Mouse (Mus musculus): ENCODE measurements around the gene Megf6. TPM values are rescaled to one million over a fixed set of nuclear protein-coding genes. Genes with fewer than 3 reads are reported as not detected.

Gene Megf6
- total and polyA plus RNA-seq, 3 experiments, result not detected

DNA sequence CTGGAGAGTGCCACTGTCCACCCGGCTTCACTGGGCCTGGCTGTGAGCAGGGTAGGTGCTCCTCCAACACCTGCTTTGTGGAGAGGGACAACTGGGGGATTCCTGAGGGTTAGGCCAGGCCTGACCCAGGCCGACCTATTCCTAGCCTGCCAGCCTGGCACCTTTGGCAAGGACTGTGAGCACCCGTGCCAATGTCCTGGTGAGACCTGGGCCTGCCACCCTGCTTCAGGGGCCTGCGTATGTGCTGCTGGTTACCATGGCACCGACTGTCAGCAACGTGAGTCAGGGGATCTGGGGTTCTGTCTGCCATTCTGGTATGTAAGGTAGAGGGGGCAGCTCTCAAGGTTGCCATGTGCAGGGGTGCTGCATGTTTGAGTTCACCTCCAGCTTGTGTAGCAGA is 97.0 kb downstream of the Megf6 start:
- dilution Hi-C loops (cut with MboI; ENCODE audit: extremely low pct_ligation_motif_present, extremely low pct_unique_long_range_greater_than_20kb, low sequenced_read_pairs), result no loop called here
- no peak for TF ChIP-seq MAX (IDR thresholded peaks at IDR 0.05; ENCODE audit: low read length)
- no peak for TF ChIP-seq ETS1 (conservative IDR thresholded peaks at IDR 0.05; ENCODE audit: low read depth, low read length)
- TF ChIP-seq KAT2A (IDR thresholded peaks at IDR 0.05; ENCODE audit: insufficient replicate concordance, low read length), result no peak
- TF ChIP-seq NELFE (IDR thresholded peaks at IDR 0.05; ENCODE audit: low read depth, low read length), result no peak
- no peak for TF ChIP-seq RAD21 (IDR thresholded peaks at IDR 0.05; ENCODE audit: low read depth, low read length)
- TF ChIP-seq NRF1 (IDR thresholded peaks at IDR 0.05; ENCODE audit: low read depth, low read length), result no peak
- TF ChIP-seq TCF12 (IDR thresholded peaks at IDR 0.05; ENCODE audit: low read depth, low read length), result no peak
- no peak for TF ChIP-seq ZNF384 (IDR thresholded peaks at IDR 0.05; ENCODE audit: low read depth, low read length)
- TF ChIP-seq CHD1 (IDR thresholded peaks at IDR 0.05; ENCODE audit: low read depth, low read length), result no peak
- no peak for TF ChIP-seq HCFC1 (IDR thresholded peaks at IDR 0.05; ENCODE audit: low read depth, low read length)
- no peak for TF ChIP-seq IRF4 (IDR thresholded peaks at IDR 0.05; ENCODE audit: low read depth, low read length)
- no peak for TF ChIP-seq MXI1 (IDR thresholded peaks at IDR 0.05; ENCODE audit: low read depth, low read length)
- TF ChIP-seq E2F4 (IDR thresholded peaks at IDR 0.05; ENCODE audit: insufficient replicate concordance, low read depth, low read length), result no peak
- TF ChIP-seq JUND (conservative IDR thresholded peaks at IDR 0.05; ENCODE audit: low read depth, low read length), result no peak
- TF ChIP-seq GABPA (IDR thresholded peaks at IDR 0.05; ENCODE audit: insufficient replicate concordance, low read depth, low read length), result no peak
- no peak for TF ChIP-seq MAFK (IDR thresholded peaks at IDR 0.05; ENCODE audit: insufficient replicate concordance, low read length)
- no peak for TF ChIP-seq EP300 (IDR thresholded peaks at IDR 0.05; ENCODE audit: low read length)
- in situ Hi-C loops (cut with MboI; ENCODE audit: low pct_ligation_motif_present, low pct_unique_long_range_greater_than_20kb, low sequenced_read_pairs), result no loop called here
- Histone ChIP-seq H3K9me3 (replicated peaks; ENCODE audit: low read length) (peaks cover 93% of the 10 kb centered on the region), H3K4me2 (ENCODE audit: insufficient read depth, low read depth, poor library complexity, severe bottlenecking) (no peak overlapping the region), H3K27ac (ENCODE audit: insufficient read depth, low read depth) (no peak overlapping the region), H3K36me3 (replicated peaks in 1 of 2; ENCODE audit: control insufficient read depth in 1 of 2, insufficient read depth in 1 of 2, low read length in 1 of 2) (no peaks in the 10 kb centered on the region), H3K9ac (ENCODE audit: insufficient read depth, low read depth) (no peak overlapping the region), H3K4me3 (replicated peaks in 1 of 3; ENCODE audit: low read depth in 2 of 3, low read length in 2 of 3, poor library complexity in 1 of 3) (peak overlapping the region in 1 of 3 experiments; percentile 6), H3K27me3 (replicated peaks) (no peaks in the 10 kb centered on the region), H3K79me2 (replicated peaks; ENCODE audit: control insufficient read depth, extremely low read depth, insufficient read depth, poor library complexity, severe bottlenecking) (no peaks in the 10 kb centered on the region), H3K4me1 (ENCODE audit: control insufficient read depth in 1 of 2, insufficient read depth in 2 of 2) (no peaks in the 10 kb centered on the region)
- DNase-seq (ENCODE audit: extremely low read depth), result no peak

DNA sequence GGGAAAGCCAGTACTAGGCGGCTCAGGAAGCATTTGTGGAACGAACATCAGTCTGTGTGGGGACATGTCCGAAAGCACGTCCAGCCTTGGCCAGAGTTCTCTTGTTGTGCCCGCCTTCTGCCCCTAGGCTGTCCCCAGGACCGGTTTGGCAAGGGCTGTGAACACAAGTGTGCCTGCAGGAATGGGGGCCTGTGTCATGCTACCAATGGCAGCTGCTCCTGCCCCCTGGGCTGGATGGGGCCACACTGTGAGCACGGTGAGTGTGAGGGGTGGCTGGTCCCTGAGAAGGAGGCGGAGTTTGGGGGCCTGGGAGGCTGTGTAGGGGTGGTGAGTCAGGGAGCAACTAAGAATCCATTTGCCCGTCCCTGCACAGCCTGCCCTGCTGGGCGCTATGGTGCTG is 99.0 kb downstream of the Megf6 start:
- H3K27me3 ChIP-seq (replicated peaks), result no peaks in the 10 kb centered on the region
- no peak for DNase-seq (ENCODE audit: extremely low read depth)

More for the DNA sequence above, 99.0 kb downstream of the Megf6 start:
- Histone ChIP-seq H3K9ac (ENCODE audit: insufficient read depth, low read depth) (no peak overlapping the region), H3K27ac (ENCODE audit: insufficient read depth, low read depth) (no peak overlapping the region), H3K79me2 (replicated peaks; ENCODE audit: control insufficient read depth, extremely low read depth, insufficient read depth, poor library complexity, severe bottlenecking) (no peaks in the 10 kb centered on the region), H3K4me1 (ENCODE audit: control insufficient read depth in 1 of 2, insufficient read depth in 2 of 2) (no peaks in the 10 kb centered on the region), H3K36me3 (replicated peaks in 1 of 2; ENCODE audit: control insufficient read depth in 1 of 2, insufficient read depth in 1 of 2, low read length in 1 of 2) (no peaks in the 10 kb centered on the region), H3K4me2 (ENCODE audit: insufficient read depth, low read depth, poor library complexity, severe bottlenecking) (no peak overlapping the region), H3K4me3 (replicated peaks in 1 of 3; ENCODE audit: low read depth in 2 of 3, low read length in 2 of 3, poor library complexity in 1 of 3) (no peak overlapping the region), H3K9me3 (replicated peaks; ENCODE audit: low read length) (peaks cover 98% of the 10 kb centered on the region)
- in situ Hi-C loops (cut with MboI; ENCODE audit: low pct_ligation_motif_present, low pct_unique_long_range_greater_than_20kb, low sequenced_read_pairs) (no loop called here), dilution Hi-C loops (cut with MboI; ENCODE audit: extremely low pct_ligation_motif_present, extremely low pct_unique_long_range_greater_than_20kb, low sequenced_read_pairs) (no loop called here)
- TF ChIP-seq ZC3H11A (IDR thresholded peaks at IDR 0.05; ENCODE audit: low read depth, low read length), result no peak
- no peak for TF ChIP-seq HCFC1 (IDR thresholded peaks at IDR 0.05; ENCODE audit: low read depth, low read length)
- no peak for TF ChIP-seq JUN (IDR thresholded peaks at IDR 0.05; ENCODE audit: insufficient read depth, low read depth, low read length)
- TF ChIP-seq UBTF (IDR thresholded peaks at IDR 0.05; ENCODE audit: low read depth, low read length), result no peak
- TF ChIP-seq ZKSCAN1 (IDR thresholded peaks at IDR 0.05; ENCODE audit: borderline replicate concordance, low read depth, low read length), result no peak
- TF ChIP-seq USF1 (IDR thresholded peaks at IDR 0.05; ENCODE audit: low read depth, low read length), result no peak

Measured in CH12.LX (cell line).